Mouse (Mus musculus) frontal cortex, adult 2 months (tissue): Measurements from ENCODE around the gene Zfp827. TPM values are rescaled to one million over a fixed set of nuclear protein-coding genes. Genes with fewer than 3 reads are reported as not detected.
A peak's percentile ranks its signal among the peaks of the same experiment; 100 is the strongest.

Experiments used
- DNase-seq, 2 experiments: peaks; one replicate each; pipeline ENCODE4 v3.0.0; 2022; ENCODE audit warnings: low spot score in 1 of 2; ENCODE audit errors: extremely low spot score in 1 of 2
- polyA plus RNA-seq: library from polyadenylated mRNA; depleted of rRNA; stranded (reverse); fragments of >200 nt; gene quantifications from 2 replicates; pipeline ENCODE4 v1.2.3, GENCODE M21; 2012; rRNA removed

The Zfp827 gene
- polyA plus RNA-seq, result 33.5 and 35.5 TPM in 2 replicates

DNA sequence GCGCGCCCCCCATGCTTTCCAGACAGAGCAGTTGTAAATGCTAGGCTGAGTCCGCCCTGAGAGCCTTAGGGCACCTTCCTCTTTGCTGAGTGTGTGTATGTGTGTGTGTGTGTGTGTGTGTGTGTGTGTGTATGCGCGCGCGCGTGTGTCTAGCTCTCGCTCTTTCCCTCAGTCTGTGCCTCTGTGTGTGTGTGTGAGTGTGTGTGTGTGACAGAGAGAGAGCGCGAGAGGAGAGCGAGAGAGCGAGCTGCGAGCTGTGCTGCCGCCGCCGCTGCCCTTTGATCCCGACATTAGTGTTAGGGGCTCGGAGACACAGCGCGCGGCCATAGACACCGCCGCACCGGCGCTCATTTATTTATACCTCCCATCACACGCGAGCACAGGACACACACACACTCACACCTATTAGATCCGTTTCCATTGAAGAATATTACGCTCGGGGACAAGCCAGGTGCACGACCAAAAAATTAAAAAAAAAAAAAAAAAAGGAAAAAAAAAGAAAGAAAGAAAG, at the start of gene Zfp827:
Gene Zfp827, plus strand, starts transcription at position 461 of the 511 bp plus-strand sequence.
- DNase-seq, result peak; percentile 56 to 73

DNA sequence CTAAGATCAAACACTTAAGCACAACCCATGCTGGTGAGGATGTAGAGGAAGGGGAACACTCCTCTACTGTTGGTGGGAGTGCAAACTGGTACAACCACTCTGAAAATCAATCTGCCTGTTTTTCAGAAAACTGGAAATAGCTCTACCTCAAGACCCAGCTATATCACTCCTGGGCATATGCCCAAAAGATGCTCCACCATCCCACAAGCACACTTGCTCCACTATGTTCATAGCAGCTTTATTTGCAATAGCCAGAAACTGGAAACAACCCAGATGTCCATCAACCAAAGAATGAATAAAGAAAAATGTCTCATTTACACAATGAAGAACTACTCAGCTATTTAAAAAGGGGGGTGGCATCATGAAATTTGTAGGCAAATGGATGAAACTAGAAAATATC, 23.9 kb upstream of the Zfp827 start:
- peak in 1 of 2 experiments; percentile 26 for DNase-seq

DNA sequence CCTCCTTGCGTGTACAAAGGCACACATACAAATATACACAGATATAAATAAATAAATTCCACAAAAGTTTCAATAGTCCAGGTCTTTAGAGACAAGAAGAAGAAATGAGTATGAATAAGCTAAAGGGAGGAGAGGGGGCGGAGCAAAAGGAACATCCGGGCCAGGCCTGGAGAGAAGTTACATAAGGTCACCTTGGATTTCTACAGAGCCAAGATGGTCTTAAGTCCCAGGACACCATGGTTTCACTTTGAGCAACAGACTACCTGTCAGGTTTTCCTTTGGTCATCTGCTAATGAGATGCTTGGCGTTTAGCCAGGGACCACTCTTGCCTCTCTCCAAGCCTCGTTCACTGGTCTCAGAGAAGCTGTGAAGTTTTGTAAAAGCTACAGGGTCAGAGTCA, 13.2 kb upstream of the Zfp827 start:
- no peak for DNase-seq

GRCm38 (mm10) chr8:79016076-79016475, 12.2 kb upstream of the Zfp827 start:
- DNase-seq, result peak in 1 of 2 experiments; percentile 42

- no peak for DNase-seq
These were observed 11.7 kb upstream of the Zfp827 start for GRCm38 (mm10) chr8:79016583-79016982.

- no peak for DNase-seq
These were observed 4.3 kb upstream of the Zfp827 start for GRCm38 (mm10) chr8:79023922-79024321.

DNA sequence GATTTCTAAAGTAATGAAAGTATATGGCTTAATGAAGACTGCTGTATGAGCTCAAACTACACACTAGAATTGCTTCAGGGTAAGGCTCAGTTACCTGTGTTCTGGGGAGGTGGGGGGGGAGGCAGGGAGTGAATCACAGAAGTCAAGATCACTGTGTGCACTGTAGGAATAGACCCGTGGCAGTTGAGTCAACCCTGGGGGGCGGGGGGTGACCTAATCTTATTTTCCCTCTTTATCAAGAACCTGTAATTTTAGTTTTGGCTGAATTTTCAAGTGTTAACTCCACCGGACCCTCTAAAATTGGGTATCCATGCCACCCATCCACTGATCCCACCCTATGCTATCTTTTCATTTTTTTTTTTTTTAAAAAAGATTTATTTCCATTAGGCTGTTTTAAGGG, 918 bp upstream of the Zfp827 start:
- DNase-seq, result no peak

- DNase-seq, result peak in 1 of 2 experiments; percentile 49
These were observed 531 bp downstream of the Zfp827 start for GRCm38 (mm10) chr8:79028541-79029395.

DNA sequence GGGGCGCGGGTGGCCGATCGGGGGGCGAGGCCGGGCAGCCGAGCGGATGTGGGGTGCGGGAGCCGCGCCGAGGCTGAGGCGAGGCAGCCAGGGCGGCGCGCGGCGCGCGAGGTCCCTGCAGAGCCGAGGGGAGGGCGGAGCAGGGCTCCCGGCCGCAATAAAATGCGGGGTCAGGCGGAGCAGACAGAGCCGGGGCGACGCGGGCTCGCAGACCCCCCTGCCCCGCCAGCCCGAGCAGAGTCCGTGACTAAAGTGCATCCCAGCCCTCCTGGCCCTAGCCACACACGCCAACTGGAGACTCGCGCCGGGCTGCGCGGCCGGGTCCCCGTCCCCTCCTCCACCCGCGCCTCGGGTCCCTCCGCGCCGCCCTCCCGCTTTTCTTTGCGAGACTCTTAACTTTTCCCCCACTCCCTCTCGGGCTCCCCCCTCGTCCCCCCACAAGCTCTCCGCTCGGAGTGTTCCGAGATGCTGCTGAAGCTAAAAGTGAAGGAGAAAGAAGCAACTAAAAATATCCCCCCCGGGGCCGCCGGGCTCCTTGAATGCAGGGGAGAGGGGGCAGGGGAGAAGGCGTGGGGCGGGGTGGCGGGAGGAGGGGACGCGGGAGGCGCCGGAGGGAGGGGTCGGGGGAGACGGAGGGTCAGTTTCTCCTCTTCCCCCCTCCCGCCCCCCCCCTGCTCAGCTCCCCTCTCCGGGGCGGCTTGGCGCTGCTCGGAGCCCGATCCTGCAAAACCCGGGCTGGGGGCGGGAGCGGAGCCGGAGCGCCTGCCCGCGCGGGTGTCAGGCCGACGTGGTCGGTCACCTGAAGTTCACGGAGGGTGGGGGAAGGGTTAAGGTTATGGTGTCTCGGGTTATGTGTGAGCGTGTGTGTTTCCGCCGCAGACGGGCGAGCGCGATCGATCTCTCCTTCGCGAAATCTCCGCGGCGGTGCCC, 1.4 kb downstream of the Zfp827 start:
- DNase-seq, result peak; percentile 23 to 71

- DNase-seq, result peak; percentile 16 to 64
These were observed 2.4 kb downstream of the Zfp827 start for GRCm38 (mm10) chr8:79030326-79031265.

DNA sequence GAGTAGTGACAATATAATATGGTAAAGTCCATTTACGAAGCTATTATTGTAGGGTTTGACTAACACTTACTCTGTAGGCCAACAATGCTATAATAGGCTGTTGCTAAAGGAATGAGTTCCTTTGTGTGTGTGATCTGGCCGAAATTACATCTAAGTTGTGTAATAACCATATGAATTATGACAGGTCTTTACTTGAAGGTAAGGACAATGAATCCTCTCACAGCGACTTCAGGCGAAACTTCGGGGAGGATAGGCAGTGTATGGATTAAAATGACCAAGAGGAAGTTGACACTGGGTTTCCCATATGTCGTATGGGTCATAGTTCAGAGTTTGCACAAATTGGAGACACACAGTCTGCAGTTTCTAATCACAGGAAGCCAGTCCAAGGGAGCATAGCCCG, 9.3 kb downstream of the Zfp827 start:
- DNase-seq, result no peak

GRCm38 (mm10) chr8:79037991-79038390, 9.8 kb downstream of the Zfp827 start:
- DNase-seq, result no peak

- no peak for DNase-seq
These were observed 13.2 kb downstream of the Zfp827 start for GRCm38 (mm10) chr8:79041429-79041828.

DNA sequence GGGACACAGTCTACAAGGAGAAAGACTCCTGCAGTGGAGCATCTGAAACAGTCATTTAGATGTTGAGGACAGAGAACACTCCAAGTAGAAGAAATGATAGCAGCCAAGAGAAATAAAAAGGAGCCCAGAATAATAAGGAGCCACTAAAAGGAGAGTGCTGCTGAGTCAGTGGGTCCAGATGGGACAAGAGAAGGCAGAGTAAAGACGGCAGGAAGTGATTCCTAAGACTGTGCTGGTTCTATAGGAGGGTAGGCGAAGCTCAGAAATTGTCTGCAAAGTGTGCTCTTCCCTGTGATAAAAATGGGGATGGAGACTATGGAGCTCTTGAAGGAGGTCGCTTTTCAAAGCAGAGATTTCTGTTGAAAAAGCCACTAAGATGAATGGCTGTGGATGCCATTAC, 14.0 kb downstream of the Zfp827 start:
- no peak for DNase-seq

DNA sequence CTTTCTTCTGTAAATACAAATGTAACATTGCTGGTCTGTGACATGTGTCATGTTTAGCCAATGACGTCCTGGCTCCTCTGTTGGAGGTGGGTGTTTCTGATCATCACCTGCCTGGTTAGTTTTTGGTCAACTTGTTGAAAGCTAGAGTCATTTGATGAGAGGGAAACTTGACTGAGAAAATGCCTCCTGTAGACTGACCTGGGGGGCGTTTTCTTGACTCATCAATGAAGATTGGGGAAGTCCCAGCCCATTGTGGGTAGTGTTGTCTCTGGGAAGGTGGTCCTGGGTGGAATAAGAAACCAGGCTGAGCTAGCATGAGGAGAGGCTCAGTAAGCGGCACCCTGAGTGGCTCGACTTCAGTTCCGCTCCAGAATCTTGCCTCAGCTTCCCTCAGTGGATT, 16.4 kb downstream of the Zfp827 start:
- no peak for DNase-seq

DNA sequence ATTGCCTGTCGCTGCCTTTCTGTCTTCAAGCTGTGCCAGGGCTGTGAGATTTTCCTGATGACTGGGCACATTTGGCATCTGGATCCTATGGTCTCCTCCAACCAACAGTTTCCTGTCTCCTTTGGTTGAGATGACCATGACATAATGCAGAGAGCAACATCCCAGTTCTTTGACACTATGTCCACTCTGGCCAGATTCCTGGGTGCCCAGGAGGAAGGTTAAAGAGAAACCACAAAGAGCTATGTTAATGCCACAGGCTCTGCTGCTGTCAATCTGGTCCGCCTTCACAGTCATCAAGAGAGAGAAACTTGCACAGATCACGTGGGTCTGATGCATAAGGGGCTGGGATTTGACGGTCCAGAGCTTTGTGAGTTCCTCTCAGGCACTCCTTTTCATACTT, 18.4 kb downstream of the Zfp827 start:
- no peak for DNase-seq

DNA sequence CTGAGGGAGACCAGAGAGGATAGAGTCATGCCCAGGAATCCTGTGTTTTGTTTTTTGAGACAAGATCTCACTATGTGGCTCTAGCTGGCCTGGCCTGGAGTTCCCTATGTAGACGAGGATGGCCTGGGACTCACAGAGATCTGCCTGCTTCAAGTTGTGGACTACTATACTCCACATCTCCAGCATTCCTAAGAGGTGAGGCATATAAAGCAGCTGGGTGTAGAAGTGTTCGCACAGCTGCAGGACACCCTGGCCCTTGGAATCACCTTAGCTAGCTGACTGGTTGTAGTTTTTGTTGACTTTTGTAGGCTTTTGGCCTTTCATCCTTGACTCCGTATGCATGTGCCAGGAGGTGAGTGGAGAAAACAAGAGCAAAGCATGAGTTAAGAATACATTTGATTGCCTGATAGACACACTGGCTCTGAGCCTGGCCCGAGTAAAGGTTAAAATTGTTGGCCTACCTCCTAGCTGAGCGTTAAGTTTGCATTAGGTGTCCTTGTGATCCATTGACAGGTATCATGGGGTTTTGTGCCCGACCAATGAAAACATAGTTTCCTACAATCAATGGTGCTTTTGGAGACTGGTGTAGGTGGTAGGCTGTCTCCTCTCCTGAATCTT, 20.3 kb downstream of the Zfp827 start:
- no peak for DNase-seq

- no peak for DNase-seq
These were observed 26.0 kb downstream of the Zfp827 start for GRCm38 (mm10) chr8:79054222-79054621.

DNA sequence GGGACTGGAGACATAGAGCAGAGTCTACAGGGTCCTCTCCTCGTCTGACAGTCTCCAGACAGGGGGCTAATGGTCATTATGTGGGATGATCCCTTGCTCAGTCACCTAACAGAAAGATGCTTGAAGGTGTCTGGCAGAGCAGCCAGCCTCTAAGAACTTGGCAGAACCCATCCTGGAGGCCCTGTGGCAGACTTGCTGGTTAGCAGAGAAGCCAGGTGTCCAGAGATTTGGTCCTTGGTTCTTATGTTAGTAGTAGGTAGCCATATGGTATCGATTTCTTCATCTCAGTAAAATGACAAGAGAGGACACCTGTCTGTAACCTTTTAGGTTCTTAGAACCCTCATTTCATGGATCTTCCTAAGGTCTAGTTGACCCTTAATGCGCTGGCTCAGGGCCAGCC, 28.9 kb downstream of the Zfp827 start:
- no peak for DNase-seq

DNA sequence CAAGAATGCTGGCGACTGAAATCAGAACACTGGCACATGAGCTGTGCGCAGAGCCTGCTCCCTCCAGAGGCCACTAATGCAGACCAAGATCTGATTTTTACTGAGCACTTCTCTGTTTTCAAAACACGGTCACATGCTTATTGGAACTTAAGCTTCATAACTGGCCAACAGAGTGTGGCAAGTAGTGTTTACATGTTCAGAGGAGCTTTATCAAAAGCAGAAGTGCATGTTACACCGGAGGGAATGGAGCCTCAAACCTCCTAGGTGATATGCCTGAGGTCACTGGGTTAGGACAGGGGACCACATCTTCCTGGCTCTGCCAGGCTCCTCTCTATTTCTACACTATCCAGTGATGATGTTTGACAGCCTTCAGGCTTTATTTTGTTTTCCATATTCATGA, 31.1 kb downstream of the Zfp827 start:
- no peak for DNase-seq
